Mouse (Mus musculus) cerebellum, postnatal 10 days (tissue): ENCODE results near the gene Slc6a11.
A peak's percentile ranks its signal among the peaks of the same experiment; 100 is the strongest.

ENCODE experiments used
- DNase-seq, 2 experiments: peaks; one replicate each; pipeline ENCODE4 v3.0.0; 2021; ENCODE audit warnings: mixed read lengths in 2 of 2

Gene Slc6a11

GRCm38 (mm10) chr6:114269589-114269988 is 138.5 kb downstream of the Slc6a11 start:
- DNase-seq = peak; percentile 49 to 54

- peak; percentile 57 to 63 for DNase-seq
Measured at GRCm38 (mm10) chr6:114270799-114271198, 139.8 kb downstream of the Slc6a11 start.

- DNase-seq = peak; percentile 93 to 95
Measured at GRCm38 (mm10) chr6:114272279-114272678, 141.2 kb downstream of the Slc6a11 start.

- no peak for DNase-seq
Measured at GRCm38 (mm10) chr6:114273997-114274728, 143.1 kb downstream of the Slc6a11 start.

GRCm38 (mm10) chr6:114275800-114276199 is 144.8 kb downstream of the Slc6a11 start:
- no peak for DNase-seq

- DNase-seq = peak; percentile 83 to 87
Measured at GRCm38 (mm10) chr6:114282469-114283277, 151.6 kb downstream of the Slc6a11 start, which contains the start of gene Slc6a1. TSS of gene Slc6a1 (plus strand) at chr6:114282635.

GRCm38 (mm10) chr6:114283278-114283770 is 152.3 kb downstream of the Slc6a11 start:
- DNase-seq = no peak

GRCm38 (mm10) chr6:114283927-114284703 is 153.1 kb downstream of the Slc6a11 start:
- peak; percentile 38 to 59 for DNase-seq

- DNase-seq = peak; percentile 48 to 54
Measured at GRCm38 (mm10) chr6:114285424-114285823, 154.4 kb downstream of the Slc6a11 start.

- no peak for DNase-seq
Measured at GRCm38 (mm10) chr6:114289106-114289505, 158.1 kb downstream of the Slc6a11 start.

GRCm38 (mm10) chr6:114290184-114290583 is 159.1 kb downstream of the Slc6a11 start:
- peak; percentile 70 to 75 for DNase-seq

- peak; percentile 59 to 72 for DNase-seq
Measured at GRCm38 (mm10) chr6:114290929-114291328, 159.9 kb downstream of the Slc6a11 start.

GRCm38 (mm10) chr6:114291396-114291795 is 160.4 kb downstream of the Slc6a11 start:
- DNase-seq = peak; percentile 69 to 78

- DNase-seq = peak; percentile 61 to 63
Measured at GRCm38 (mm10) chr6:114293511-114293910, 162.5 kb downstream of the Slc6a11 start.

GRCm38 (mm10) chr6:114295086-114295485 is 164.0 kb downstream of the Slc6a11 start:
- peak; percentile 64 to 75 for DNase-seq

- DNase-seq = peak in 1 of 2 experiments; percentile 39
Measured at GRCm38 (mm10) chr6:114297260-114298002, 166.4 kb downstream of the Slc6a11 start.
